Mouse (Mus musculus) kidney, adult 2 months (tissue): Measurements from ENCODE around the gene Chrm1.

Experiments
- CTCF ChIP-seq: fragments of 200-500 bp; conservative IDR thresholded peaks from 2 replicates; pipeline ENCODE4 v1.5.1; 2011; ENCODE audit warnings: low read depth, mild to moderate bottlenecking, control low read depth, low read length, moderate library complexity, mixed read lengths; ENCODE audit not compliant: insufficient read depth, insufficient read length
- POLR2A ChIP-seq: fragments of 200-500 bp; IDR thresholded peaks from one replicate; pipeline ENCODE4 v1.6.1; 2011; ENCODE audit warnings: low read depth, low read length, control low read depth

DNA sequence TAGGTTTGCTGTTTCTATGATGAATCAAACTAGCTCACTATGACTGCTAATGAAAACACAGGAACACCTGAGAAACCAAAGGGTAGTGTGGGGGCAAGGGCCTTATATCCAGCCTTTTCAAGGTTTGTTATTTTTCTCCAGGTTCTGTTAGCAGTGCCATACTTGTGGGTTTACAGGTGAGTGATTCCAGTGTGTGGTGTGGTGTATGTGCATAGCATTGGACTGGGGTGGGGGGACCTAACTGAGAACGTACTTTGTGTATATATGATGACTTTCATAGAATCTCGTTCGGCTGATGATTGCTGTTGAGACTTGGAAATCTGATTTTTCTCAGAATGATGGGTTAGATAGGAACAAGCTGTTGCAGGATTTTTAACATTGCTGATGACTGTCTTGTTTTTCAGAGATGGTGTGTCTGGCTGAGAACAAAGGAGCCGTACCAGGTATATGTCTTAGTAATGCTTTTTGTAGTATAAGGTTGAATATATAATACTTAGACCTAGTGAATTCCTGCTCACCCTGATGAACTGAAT is 61.6 kb downstream of the Chrm1 start:
- TF ChIP-seq CTCF (no peak), POLR2A (no peak)
